Mouse (Mus musculus): Measurements from ENCODE around the gene Psen1. TPM values are rescaled to one million over a fixed set of nuclear protein-coding genes. Genes with fewer than 3 reads are reported as not detected.

Gene Psen1
- total RNA-seq, 1 experiment from 2014 or later: 89.0 TPM

GRCm38 (mm10) chr12:83767833-83768232 is 79.9 kb downstream of the Psen1 start:
- ATAC-seq (ENCODE audit: extremely low read depth, insufficient number of reproducible peaks, low FRiP score, poor library complexity, severe bottlenecking): no peak

GRCm38 (mm10) chr12:83768235-83768899 is 80.4 kb downstream of the Psen1 start:
- ATAC-seq (ENCODE audit: extremely low read depth, insufficient number of reproducible peaks, low FRiP score, poor library complexity, severe bottlenecking): no peak

- ATAC-seq (ENCODE audit: extremely low read depth, insufficient number of reproducible peaks, low FRiP score, poor library complexity, severe bottlenecking): no peak
These were observed 82.7 kb downstream of the Psen1 start for GRCm38 (mm10) chr12:83770418-83771256.

GRCm38 (mm10) chr12:83775621-83776020 is 87.7 kb downstream of the Psen1 start:
- ATAC-seq (ENCODE audit: extremely low read depth, insufficient number of reproducible peaks, low FRiP score, poor library complexity, severe bottlenecking): no peak

DNA sequence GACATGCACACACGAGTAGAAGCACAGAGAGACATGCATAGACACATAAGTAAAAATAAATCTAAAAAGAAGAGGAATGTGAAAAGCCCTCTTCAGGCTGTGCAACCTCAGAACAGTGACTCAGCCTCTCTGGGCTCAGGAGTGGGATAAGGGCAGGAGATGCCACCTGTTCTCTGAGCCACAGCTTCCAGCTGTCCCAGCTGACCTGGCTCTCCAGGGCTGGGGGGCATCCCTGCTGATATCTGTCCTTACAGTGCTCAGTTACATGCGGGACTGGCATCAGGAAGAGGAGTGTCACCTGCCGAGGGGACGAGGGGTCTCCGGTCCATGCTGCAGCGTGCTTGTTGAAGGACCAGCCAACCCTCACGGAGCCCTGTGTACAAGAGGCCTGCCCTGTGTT is 88.8 kb downstream of the Psen1 start:
- no peak for ATAC-seq (ENCODE audit: extremely low read depth, insufficient number of reproducible peaks, low FRiP score, poor library complexity, severe bottlenecking)

- ATAC-seq (ENCODE audit: extremely low read depth, insufficient number of reproducible peaks, low FRiP score, poor library complexity, severe bottlenecking): no peak
These were observed 92.2 kb downstream of the Psen1 start for GRCm38 (mm10) chr12:83780181-83780580.

GRCm38 (mm10) chr12:83781204-83781603 is 93.3 kb downstream of the Psen1 start:
- ATAC-seq (ENCODE audit: extremely low read depth, insufficient number of reproducible peaks, low FRiP score, poor library complexity, severe bottlenecking): no peak

- no peak for ATAC-seq (ENCODE audit: extremely low read depth, insufficient number of reproducible peaks, low FRiP score, poor library complexity, severe bottlenecking)
These were observed 93.8 kb downstream of the Psen1 start for GRCm38 (mm10) chr12:83781640-83782278.

GRCm38 (mm10) chr12:83782669-83783068 is 94.7 kb downstream of the Psen1 start:
- ATAC-seq (ENCODE audit: extremely low read depth, insufficient number of reproducible peaks, low FRiP score, poor library complexity, severe bottlenecking): no peak

Other genes starting within 250 kb of the Psen1 start
- gene Dpf3, start 200.4 kb upstream of the Psen1 start, total RNA-seq (2017): 0.47 and 0.86 TPM in 2 replicates
- gene Dcaf4, start 167.7 kb upstream of the Psen1 start, total RNA-seq (2017): 12.6 and 15.2 TPM in 2 replicates
- 32.2 and 39.3 TPM in 2 replicates for gene Zfyve1, start 90.9 kb upstream of the Psen1 start, total RNA-seq (2017)
- gene Rbm25, start 56.9 kb upstream of the Psen1 start, total RNA-seq (2017): 366 and 407 TPM in 2 replicates
- 0.37 TPM in 1 of 2 replicates, not detected in the other for gene Papln, start 75.5 kb downstream of the Psen1 start, total RNA-seq (2017)
- 67.8 and 86.4 TPM in 2 replicates for gene Numb, start 233.8 kb downstream of the Psen1 start, total RNA-seq (2017)

All from neutrophil, adult 5-6 weeks (primary cell).